Mouse (Mus musculus) G1E (cell line): ENCODE data around the gene Fgf10.

Experiments used
- CTCF ChIP-seq: IDR thresholded peaks from 2 replicates; pipeline ENCODE4 v1.5.1; 2012; ENCODE audit warnings: low read depth, low read length, inconsistent platforms, mixed read lengths
- POLR2AphosphoS5 ChIP-seq: IDR thresholded peaks from 2 replicates; pipeline ENCODE4 v1.6.1; 2012; ENCODE audit warnings: low read depth, low read length, inconsistent platforms; ENCODE audit not compliant: insufficient replicate concordance

DNA sequence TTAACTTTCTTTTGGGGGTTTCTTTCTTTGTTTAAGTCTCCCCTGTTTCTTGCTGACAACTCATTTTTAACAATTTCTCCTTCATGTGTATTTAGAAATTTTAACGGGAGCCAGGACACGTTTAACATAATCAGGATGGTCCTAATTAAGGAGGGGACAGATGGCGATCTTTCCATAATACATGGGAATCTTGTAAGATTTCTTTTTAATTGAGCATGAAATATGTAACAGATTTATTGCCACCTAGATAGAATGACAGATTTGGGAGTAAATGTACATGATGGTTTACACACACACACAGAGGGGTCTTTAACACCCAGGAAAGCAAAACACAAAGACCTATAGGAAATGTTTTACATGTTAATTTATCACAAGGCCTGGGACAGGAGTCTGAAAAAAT is 137.1 kb downstream of the Fgf10 start:
- TF ChIP-seq CTCF (no peak), POLR2AphosphoS5 (no peak)
